Mouse (Mus musculus) intestine, embryonic 14.5 days (tissue): ENCODE measurements at regions not wholly inside any gene's neighbourhood (a gene's known extent, or its start where the extent isn't known, plus 50 kb on each side); places are given as distances from the start of the nearest gene placed in this dataset.

Experiments used
- ATAC-seq: fragments of 200-750 bp; cut with Nextera tagmentation; replicated peaks from 2 replicates; pipeline ENCODE4 v1.8.0; 2017; ENCODE audit warnings: low read depth, moderate number of reproducible peaks, moderate TSS enrichment, moderate library complexity; ENCODE audit not compliant: low FRiP score, low TSS enrichment
- DNase-seq: peaks from one replicate; pipeline ENCODE4 v3.0.0-alpha.2; 2018; ENCODE audit warnings: low spot score
- H3K27ac ChIP-seq: fragments of 300-500 bp; sonication (generic); 2 replicates; pipeline ENCODE4 v1.5.1; 2014; ENCODE audit warnings: low read depth, mild to moderate bottlenecking, control low read depth
- H3K27me3 ChIP-seq: fragments of 300-500 bp; sonication (generic); replicated peaks from 2 replicates; pipeline ENCODE4 v1.6.1; 2014; ENCODE audit warnings: low read length, control low read depth; ENCODE audit not compliant: control insufficient read depth, insufficient read depth
- H3K36me3 ChIP-seq: fragments of 300-500 bp; sonication (generic); 2 replicates; pipeline ENCODE4 v1.6.1; 2014; ENCODE audit warnings: low read length, control low read depth; ENCODE audit not compliant: control insufficient read depth, insufficient read depth
- H3K4me1 ChIP-seq: fragments of 300-500 bp; sonication (generic); replicated peaks from 2 replicates; pipeline ENCODE4 v1.6.1; 2014; ENCODE audit warnings: low read length, control low read depth, mixed read lengths; ENCODE audit not compliant: control insufficient read depth, insufficient read depth
- H3K4me2 ChIP-seq: fragments of 300-500 bp; sonication (generic); 2 replicates; pipeline ENCODE4 v1.6.1; 2014; ENCODE audit warnings: low read length
- H3K4me3 ChIP-seq: fragments of 300-500 bp; sonication (generic); 2 replicates; pipeline ENCODE4 v1.5.1; 2014; ENCODE audit warnings: low read depth, low read length, control low read depth, mixed read lengths
- H3K9ac ChIP-seq: fragments of 300-500 bp; sonication (generic); 2 replicates; pipeline ENCODE4 v1.6.1; 2014; ENCODE audit warnings: mild to moderate bottlenecking, low read length
- H3K9me3 ChIP-seq: fragments of 300-500 bp; sonication (generic); 2 replicates; pipeline ENCODE4 v1.6.1; 2016; ENCODE audit warnings: low read length, control low read depth; ENCODE audit not compliant: control insufficient read depth
- WGBS: fragments of 180-500 bp; shearing (Covaris S2); extraction: QIAGEN DNeasy Blood & Tissue Kit; methylation state at CpG from one replicate; pipeline ENCODE4 v1.1.7; 2014; 5-methylcytosine and 5-hydroxymethylcytosine counted together

- WGBS = 91% methylated on average over 1 of the region's 1 CpGs
- Histone ChIP-seq H3K27ac (no peak overlapping the region), H3K36me3 (no peaks in the 10 kb centered on the region), H3K4me1 (0 out of 2 replicates have a peak, but pooled peaks cover 6% of the 10 kb centered on the region), H3K4me3 (no peak overlapping the region), H3K9ac (no peak overlapping the region), H3K4me2 (no peak overlapping the region), H3K27me3 (no peaks in the 10 kb centered on the region), H3K9me3 (no peaks in the 10 kb centered on the region)
- no peak for DNase-seq
- ATAC-seq = no peak
Observed at GRCm38 (mm10) chr8:86322494-86322893, 258.0 kb downstream of the Abcc12 start.

- ATAC-seq = no peak
- WGBS = 92% methylated on average over 3 of the region's 3 CpGs
- Histone ChIP-seq H3K4me2 (no peak overlapping the region), H3K9ac (no peak overlapping the region), H3K4me1 (0 out of 2 replicates have a peak, but pooled peaks cover 6% of the 10 kb centered on the region), H3K9me3 (no peaks in the 10 kb centered on the region), H3K27me3 (no peaks in the 10 kb centered on the region), H3K27ac (no peak overlapping the region), H3K36me3 (no peaks in the 10 kb centered on the region), H3K4me3 (no peak overlapping the region)
- DNase-seq = no peak
Observed at GRCm38 (mm10) chr8:86320938-86321337, 259.5 kb downstream of the Abcc12 start.

GRCm38 (mm10) chr8:86318531-86318930, 262.0 kb downstream of the Abcc12 start:
- Histone ChIP-seq H3K27ac (no peak overlapping the region), H3K4me1 (no peaks in the 10 kb centered on the region), H3K4me3 (no peak overlapping the region), H3K9me3 (no peaks in the 10 kb centered on the region), H3K9ac (no peak overlapping the region), H3K27me3 (no peaks in the 10 kb centered on the region), H3K4me2 (no peak overlapping the region), H3K36me3 (no peaks in the 10 kb centered on the region)
- ATAC-seq = no peak
- WGBS = 73% methylated on average over 3 of the region's 3 CpGs
- no peak for DNase-seq

GRCm38 (mm10) chr8:86316236-86316635, 264.2 kb downstream of the Abcc12 start:
- H3K4me1 ChIP-seq = no peaks in the 10 kb centered on the region
- H3K4me2 ChIP-seq = no peak overlapping the region
- WGBS = 79% methylated on average over 7 of the region's 7 CpGs
- H3K36me3 ChIP-seq = no peaks in the 10 kb centered on the region
- no peak overlapping the region for H3K27ac ChIP-seq
- no peaks in the 10 kb centered on the region for H3K27me3 ChIP-seq
- DNase-seq = no peak
- ATAC-seq = no peak
- H3K9me3 ChIP-seq = no peaks in the 10 kb centered on the region
- no peak overlapping the region for H3K4me3 ChIP-seq
- no peak overlapping the region for H3K9ac ChIP-seq

- DNase-seq = no peak
- 70% methylated on average over 2 of the region's 2 CpGs for WGBS
- H3K27ac ChIP-seq = no peak overlapping the region
- no peaks in the 10 kb centered on the region for H3K36me3 ChIP-seq
- no peaks in the 10 kb centered on the region for H3K9me3 ChIP-seq
- no peak overlapping the region for H3K4me2 ChIP-seq
- no peak overlapping the region for H3K9ac ChIP-seq
- ATAC-seq = no peak
- H3K27me3 ChIP-seq = no peaks in the 10 kb centered on the region
- H3K4me1 ChIP-seq = no peaks in the 10 kb centered on the region
- H3K4me3 ChIP-seq = no peak overlapping the region
Observed at GRCm38 (mm10) chr8:86309460-86309859, 271.0 kb downstream of the Abcc12 start.

GRCm38 (mm10) chr8:86307339-86307738, 273.1 kb downstream of the Abcc12 start:
- WGBS = 81% methylated on average over 3 of the region's 3 CpGs
- no peak overlapping the region for H3K4me3 ChIP-seq
- no peaks in the 10 kb centered on the region for H3K9me3 ChIP-seq
- H3K36me3 ChIP-seq = no peaks in the 10 kb centered on the region
- ATAC-seq (no peak), DNase-seq (no peak)
- no peak overlapping the region for H3K27ac ChIP-seq
- H3K4me2 ChIP-seq = no peak overlapping the region
- no peaks in the 10 kb centered on the region for H3K27me3 ChIP-seq
- no peaks in the 10 kb centered on the region for H3K4me1 ChIP-seq
- no peak overlapping the region for H3K9ac ChIP-seq

- Histone ChIP-seq H3K36me3 (no peaks in the 10 kb centered on the region), H3K4me3 (no peak overlapping the region), H3K4me2 (no peak overlapping the region), H3K27me3 (no peaks in the 10 kb centered on the region), H3K9me3 (no peaks in the 10 kb centered on the region), H3K9ac (no peak overlapping the region), H3K27ac (no peak overlapping the region), H3K4me1 (no peaks in the 10 kb centered on the region)
- 64% methylated on average over 4 of the region's 4 CpGs for WGBS
- ATAC-seq (no peak), DNase-seq (no peak)
Observed at GRCm38 (mm10) chr8:86301885-86302509, 278.5 kb downstream of the Abcc12 start.

- 40% methylated on average over 3 of the region's 3 CpGs for WGBS
- DNase-seq = no peak
- ATAC-seq = no peak
Observed at GRCm38 (mm10) chr8:86288713-86289384, 291.6 kb downstream of the Abcc12 start.

GRCm38 (mm10) chr8:86282922-86283321, 297.6 kb downstream of the Abcc12 start:
- 48% methylated on average over 7 of the region's 7 CpGs for WGBS
- no peak for DNase-seq

More at GRCm38 (mm10) chr8:86288713-86289384, 291.6 kb downstream of the Abcc12 start:
- Histone ChIP-seq H3K9me3 (peaks cover 6% of the 10 kb centered on the region; the same call in 1 of the 2 replicates), H3K4me3 (no peak overlapping the region), H3K27ac (no peak overlapping the region), H3K4me1 (no peaks in the 10 kb centered on the region), H3K36me3 (no peaks in the 10 kb centered on the region), H3K4me2 (no peak overlapping the region), H3K27me3 (no peaks in the 10 kb centered on the region), H3K9ac (no peak overlapping the region)

More at GRCm38 (mm10) chr8:86282922-86283321, 297.6 kb downstream of the Abcc12 start:
- no peaks in the 10 kb centered on the region for H3K4me1 ChIP-seq
- H3K4me3 ChIP-seq = no peak overlapping the region
- no peak for ATAC-seq
- H3K9ac ChIP-seq = no peak overlapping the region
- no peaks in the 10 kb centered on the region for H3K36me3 ChIP-seq
- no peaks in the 10 kb centered on the region for H3K27me3 ChIP-seq
- peaks cover 6% of the 10 kb centered on the region; the same call in 1 of the 2 replicates for H3K9me3 ChIP-seq
- no peak overlapping the region for H3K27ac ChIP-seq
- no peak overlapping the region for H3K4me2 ChIP-seq
